Mouse (Mus musculus) regulatory T cell (primary cell): ENCODE results near the gene Gm7792.

Source experiments
- in situ Hi-C: fragments of 300-600 bp; cut with MboI, MseI; formaldehyde crosslinking; loops from one replicate; pipeline ENCODE4 v1.15.1; 2025; ENCODE audit warnings: high pct_unique_total_duplicates

Gm7792 gene

DNA sequence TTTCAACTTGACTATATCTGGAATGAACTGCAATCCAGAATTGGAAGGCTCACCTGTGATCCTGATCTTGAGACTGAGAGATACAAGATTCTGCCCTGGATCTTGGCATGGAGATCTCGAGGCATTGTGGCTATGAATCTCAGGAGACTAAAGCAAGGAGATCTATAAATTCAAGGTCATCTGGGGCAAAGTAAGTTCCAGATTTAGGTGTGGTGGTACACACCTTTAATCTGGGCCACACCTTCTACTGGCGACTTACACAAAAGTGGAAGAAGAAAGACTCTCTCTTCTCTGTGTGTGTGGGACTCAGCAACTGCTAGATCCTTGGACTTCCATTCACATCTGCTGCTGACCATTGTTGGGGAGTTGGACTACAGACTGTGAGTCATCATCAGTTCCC is at the start of gene Gm7792:
Gene Gm7792, plus strand, starts transcription at position 301 of the 400 bp plus-strand sequence.
- in situ Hi-C loops, result loop anchor here (10.0 to 25.0 kb wide), 2 partner anchors 349 to 369 kb away; partner anchors contain the start of gene Gm3106
